Mouse (Mus musculus) urinary bladder, postnatal 25 days (tissue): ENCODE results near the gene Ddah1.

ENCODE experiments used
- DNase-seq: peaks from one replicate; pipeline ENCODE4 v3.0.0; 2022; ENCODE audit warnings: low spot score

Gene Ddah1

GRCm38 (mm10) chr3:145758561-145759378 is at the start of gene Ddah1:
Gene Ddah1 (plus strand): TSS chr3:145758675.
- DNase-seq, result peak; percentile 55

GRCm38 (mm10) chr3:145715923-145716322 is 42.6 kb upstream of the Ddah1 start:
- no peak for DNase-seq

- DNase-seq, result no peak
Observed at GRCm38 (mm10) chr3:145719660-145720059, 38.8 kb upstream of the Ddah1 start.

GRCm38 (mm10) chr3:145725078-145725477 is 33.4 kb upstream of the Ddah1 start:
- DNase-seq, result no peak

- peak; percentile 35 for DNase-seq
Observed at GRCm38 (mm10) chr3:145728336-145728735, 30.1 kb upstream of the Ddah1 start.

GRCm38 (mm10) chr3:145729531-145729930 is 28.9 kb upstream of the Ddah1 start:
- peak; percentile 31 for DNase-seq

- no peak for DNase-seq
Observed at GRCm38 (mm10) chr3:145730092-145730491, 28.4 kb upstream of the Ddah1 start.

GRCm38 (mm10) chr3:145734857-145735256 is 23.6 kb upstream of the Ddah1 start:
- DNase-seq, result no peak

- DNase-seq, result no peak
Observed at GRCm38 (mm10) chr3:145736562-145736961, 21.9 kb upstream of the Ddah1 start.

- DNase-seq, result no peak
Observed at GRCm38 (mm10) chr3:145738662-145739061, 19.8 kb upstream of the Ddah1 start.

- DNase-seq, result no peak
Observed at GRCm38 (mm10) chr3:145739904-145740303, 18.6 kb upstream of the Ddah1 start.

GRCm38 (mm10) chr3:145743050-145743449 is 15.4 kb upstream of the Ddah1 start:
- no peak for DNase-seq

GRCm38 (mm10) chr3:145743476-145744027 is 14.9 kb upstream of the Ddah1 start:
- DNase-seq, result no peak

- DNase-seq, result no peak
Observed at GRCm38 (mm10) chr3:145748626-145749025, 9.8 kb upstream of the Ddah1 start.

GRCm38 (mm10) chr3:145756457-145756856 is 2.0 kb upstream of the Ddah1 start:
- no peak for DNase-seq

- DNase-seq, result no peak
Observed at GRCm38 (mm10) chr3:145757177-145757576, 1.3 kb upstream of the Ddah1 start.

- no peak for DNase-seq
Observed at GRCm38 (mm10) chr3:145757844-145758243, 631 bp upstream of the Ddah1 start.

GRCm38 (mm10) chr3:145759379-145760209 is 1.1 kb downstream of the Ddah1 start:
- no peak for DNase-seq

GRCm38 (mm10) chr3:145760547-145760946 is 2.1 kb downstream of the Ddah1 start:
- no peak for DNase-seq

GRCm38 (mm10) chr3:145761501-145762170 is 3.2 kb downstream of the Ddah1 start:
- no peak for DNase-seq

GRCm38 (mm10) chr3:145762957-145763641 is 4.6 kb downstream of the Ddah1 start:
- no peak for DNase-seq

- no peak for DNase-seq
Observed at GRCm38 (mm10) chr3:145763642-145763972, 5.1 kb downstream of the Ddah1 start.
